ENCODE assay signal across 8 mouse cellular contexts in the genomic region with DNA sequence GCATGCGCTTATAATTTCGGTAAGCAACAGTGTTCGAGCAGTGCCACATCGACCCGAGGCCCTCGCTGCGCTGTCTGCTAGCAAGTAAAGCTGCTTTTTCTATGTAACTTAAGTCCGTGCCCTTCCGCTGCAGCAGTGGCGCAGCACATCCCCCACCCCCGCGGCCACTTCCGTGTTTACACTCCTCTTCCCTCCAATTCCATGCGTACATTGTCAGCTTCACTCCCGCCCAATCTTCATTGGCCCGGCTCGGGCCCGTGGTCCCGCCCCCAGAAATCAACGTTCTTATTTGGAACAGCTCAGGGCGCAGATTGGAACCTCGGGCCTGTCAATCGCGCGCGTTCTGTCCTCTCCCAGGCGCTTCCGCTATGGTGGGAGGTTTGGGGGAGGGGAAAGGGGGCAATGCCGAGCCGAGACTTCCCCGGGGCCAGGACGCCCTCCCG. TPM values are rescaled to one million over a fixed set of nuclear protein-coding genes. Genes with fewer than 3 reads are reported as not detected.
A peak's percentile ranks its signal among the peaks of the same experiment; 100 is the strongest.
DNase-seq lines count a peak whose midpoint lies in the region; ATAC-seq lines count a peak whose summit lies in the region.

No protein-coding gene starts in this region.

- no peaks in the 10 kb centered on the region for H3K36me3 ChIP-seq in heart, embryonic 13.5 days
- peaks cover 6% of the 10 kb centered on the region for H3K36me3 ChIP-seq in liver, embryonic 12.5 days
- H3K36me3 ChIP-seq in stomach, embryonic 15.5 days = no peaks in the 10 kb centered on the region

- peak; percentile 89 for ATAC-seq in CD4-positive, CD25-positive, alpha-beta regulatory T cell, adult 4 months
- peak; percentile 88 for ATAC-seq in heart, embryonic 13.5 days (ENCODE audit: extremely low read depth, insufficient number of reproducible peaks, low FRiP score, low TSS enrichment)
- peak; percentile 95 for ATAC-seq in liver, embryonic 12.5 days
- ATAC-seq in stomach, embryonic 15.5 days (ENCODE audit: insufficient read depth, low FRiP score, low read depth) = peak; percentile 97

- H3K9me3 ChIP-seq in heart, embryonic 13.5 days = no peaks in the 10 kb centered on the region
- no peaks in the 10 kb centered on the region for H3K9me3 ChIP-seq in liver, embryonic 12.5 days (replicated peaks)
- H3K9me3 ChIP-seq in stomach, embryonic 15.5 days = no peaks in the 10 kb centered on the region

- H3K4me3 ChIP-seq in brown adipose tissue, adult 24 weeks (ENCODE audit: insufficient read depth, low read depth, low read length) = peak overlapping the region; percentile 98
- peak overlapping the region; percentile 99 for H3K4me3 ChIP-seq in heart, embryonic 13.5 days
- H3K4me3 ChIP-seq in liver, embryonic 12.5 days = peak overlapping the region; percentile 95
- peak overlapping the region; percentile 97 for H3K4me3 ChIP-seq in stomach, embryonic 15.5 days (replicated peaks)

- under 1% methylated on average over 33 of the region's 33 CpGs for WGBS in heart, embryonic 13.5 days
- WGBS in liver, embryonic 12.5 days (ENCODE audit: insufficient replicate concordance) = under 1% methylated on average over 33 of the region's 33 CpGs
- WGBS in stomach, embryonic 15.5 days = under 1% methylated on average over 33 of the region's 33 CpGs

- H3K27ac ChIP-seq in brown adipose tissue, adult 24 weeks (replicated peaks; ENCODE audit: low read depth, low read length) = peak overlapping the region; percentile 54; the same call in 1 of the 2 replicates
- peak overlapping the region; percentile 100 for H3K27ac ChIP-seq in heart, embryonic 13.5 days (replicated peaks)
- H3K27ac ChIP-seq in liver, embryonic 12.5 days = peak overlapping the region; percentile 97
- peak overlapping the region; percentile 100 for H3K27ac ChIP-seq in stomach, embryonic 15.5 days

- peak overlapping the region; percentile 87 for H3K4me2 ChIP-seq in heart, embryonic 13.5 days
- peak overlapping the region; percentile 91 for H3K4me2 ChIP-seq in liver, embryonic 12.5 days
- peak overlapping the region; percentile 66 for H3K4me2 ChIP-seq in stomach, embryonic 15.5 days

- no peaks in the 10 kb centered on the region for H3K4me1 ChIP-seq in brown adipose tissue, adult 24 weeks (ENCODE audit: control insufficient read depth, insufficient read depth, insufficient read length, low read length)
- H3K4me1 ChIP-seq in heart, embryonic 13.5 days = peaks cover 30% of the 10 kb centered on the region
- peaks cover 33% of the 10 kb centered on the region for H3K4me1 ChIP-seq in liver, embryonic 12.5 days
- peaks cover 13% of the 10 kb centered on the region for H3K4me1 ChIP-seq in stomach, embryonic 15.5 days

- DNase-seq in fat pad, adult 2 months (ENCODE audit: extremely low read depth, low read depth, low spot score) = peak; percentile 78
- DNase-seq in kidney, postnatal 10 days = peak; percentile 99
- peak; percentile 99 for DNase-seq in natural killer cell, adult 2 months (ENCODE audit: low spot score in 2 of 2)

- H3K27me3 ChIP-seq in heart, embryonic 13.5 days (replicated peaks) = no peaks in the 10 kb centered on the region
- H3K27me3 ChIP-seq in liver, embryonic 12.5 days (replicated peaks) = no peaks in the 10 kb centered on the region
- H3K27me3 ChIP-seq in stomach, embryonic 15.5 days (replicated peaks) = no peaks in the 10 kb centered on the region

- peak overlapping the region; percentile 99 for H3K9ac ChIP-seq in heart, embryonic 13.5 days
- peak overlapping the region; percentile 92 for H3K9ac ChIP-seq in liver, embryonic 12.5 days
- H3K9ac ChIP-seq in stomach, embryonic 15.5 days = peak overlapping the region; percentile 54; the same call in 1 of the 2 replicates

RNA-seq across cellular contexts. Expression of a gene that starts 51.7 kb away (rescaled TPM):
- 1 to 10 TPM; 3.3 to 4.4 TPM for polyA plus RNA-seq in CD4-positive, CD25-positive, alpha-beta regulatory T cell, adult 4 months (2017; shearing (Covaris generic))
- polyA plus RNA-seq in brown adipose tissue, adult 24 weeks (2012; ENCODE audit: insufficient read depth, insufficient read length, missing spikeins) = 16.9 and 38.8 TPM in 2 replicates
- polyA plus RNA-seq in heart, embryonic 13.5 days (2015; fragmentation: Nextera tagmentation; extraction: Ambion mirVana) = 8.5 and 8.6 TPM in 2 replicates
- 39.8 and 41.1 TPM in 2 replicates for polyA plus RNA-seq in liver, embryonic 12.5 days (2016; fragmentation: Nextera tagmentation; extraction: Ambion mirVana)
- polyA plus RNA-seq in stomach, embryonic 15.5 days (2015; fragmentation: Nextera tagmentation; extraction: Ambion mirVana) = 8.5 and 9.3 TPM in 2 replicates

Comparison
In these comparisons a context has a peak if more than half of its experiments do, and no peak if none do; other contexts are left out.
1. Peak in every context shown above with its lines: DNase-seq, ATAC-seq, H3K4me3 ChIP-seq and H3K27ac ChIP-seq.